Mouse (Mus musculus) cerebellum, postnatal 25 days (tissue): ENCODE measurements at regions not wholly inside any gene's neighbourhood (a gene's known extent, or its start where the extent isn't known, plus 50 kb on each side); places are given as distances from the start of the nearest gene placed in this dataset.

Experiments used
- DNase-seq, 2 experiments: peaks; one replicate each; pipeline ENCODE4 v3.0.0; 2021; ENCODE audit warnings: mixed read lengths in 2 of 2

- no peak for DNase-seq
Observed at GRCm38 (mm10) chr11:17759224-17759623, 194.5 kb downstream of the Etaa1 start.

- peak; percentile 90 to 96 for DNase-seq
Observed at GRCm38 (mm10) chr11:17763411-17763810, 190.3 kb downstream of the Etaa1 start.

- peak; percentile 25 to 29 for DNase-seq
Observed at GRCm38 (mm10) chr11:17764146-17764545, 189.5 kb downstream of the Etaa1 start.

- DNase-seq: peak; percentile 83 to 88
Observed at GRCm38 (mm10) chr11:17768345-17768759, 185.3 kb downstream of the Etaa1 start.

- DNase-seq: peak in 1 of 2 experiments; percentile 28
Observed at GRCm38 (mm10) chr11:17768837-17769466, 184.7 kb downstream of the Etaa1 start.

GRCm38 (mm10) chr11:17797632-17798031 lies 156.0 kb downstream of the Etaa1 start:
- no peak for DNase-seq

GRCm38 (mm10) chr11:17807851-17808250 lies 145.8 kb downstream of the Etaa1 start:
- DNase-seq: no peak

- no peak for DNase-seq
Observed at GRCm38 (mm10) chr11:17811829-17812559, 141.7 kb downstream of the Etaa1 start.

GRCm38 (mm10) chr11:17842642-17843041 lies 111.0 kb downstream of the Etaa1 start:
- no peak for DNase-seq

GRCm38 (mm10) chr11:17852405-17852804 lies 101.3 kb downstream of the Etaa1 start:
- DNase-seq: peak; percentile 38 to 72

GRCm38 (mm10) chr11:17853246-17853804 lies 100.3 kb downstream of the Etaa1 start:
- no peak for DNase-seq

GRCm38 (mm10) chr11:17853832-17854231 lies 99.8 kb downstream of the Etaa1 start:
- DNase-seq: no peak

- no peak for DNase-seq
Observed at GRCm38 (mm10) chr11:17859364-17860131, 94.1 kb downstream of the Etaa1 start.

GRCm38 (mm10) chr11:17864833-17865397 lies 88.8 kb downstream of the Etaa1 start:
- DNase-seq: no peak

- DNase-seq: no peak
Observed at GRCm38 (mm10) chr11:17870690-17871089, 83.0 kb downstream of the Etaa1 start.

GRCm38 (mm10) chr11:17871920-17872319 lies 81.8 kb downstream of the Etaa1 start:
- no peak for DNase-seq

GRCm38 (mm10) chr11:17883276-17883675 lies 70.4 kb downstream of the Etaa1 start:
- no peak for DNase-seq
